Mouse (Mus musculus) thymus, adult 2 months (tissue): ENCODE measurements around the gene Cep164.

Source experiments
- CTCF ChIP-seq: fragments of 200-500 bp; IDR thresholded peaks from 2 replicates; pipeline ENCODE4 v1.5.1; 2012; ENCODE audit warnings: mild to moderate bottlenecking, control low read depth, low read length, moderate library complexity, borderline replicate concordance; ENCODE audit not compliant: control insufficient read depth, poor library complexity, insufficient read depth; ENCODE audit errors: extremely low read depth
- POLR2A ChIP-seq: fragments of 200-500 bp; IDR thresholded peaks from 2 replicates; pipeline ENCODE4 v1.6.1; 2012; ENCODE audit warnings: mild to moderate bottlenecking, low read length, control low read depth, moderate library complexity; ENCODE audit not compliant: control insufficient read depth, poor library complexity, insufficient read depth; ENCODE audit errors: extremely low read depth

DNA sequence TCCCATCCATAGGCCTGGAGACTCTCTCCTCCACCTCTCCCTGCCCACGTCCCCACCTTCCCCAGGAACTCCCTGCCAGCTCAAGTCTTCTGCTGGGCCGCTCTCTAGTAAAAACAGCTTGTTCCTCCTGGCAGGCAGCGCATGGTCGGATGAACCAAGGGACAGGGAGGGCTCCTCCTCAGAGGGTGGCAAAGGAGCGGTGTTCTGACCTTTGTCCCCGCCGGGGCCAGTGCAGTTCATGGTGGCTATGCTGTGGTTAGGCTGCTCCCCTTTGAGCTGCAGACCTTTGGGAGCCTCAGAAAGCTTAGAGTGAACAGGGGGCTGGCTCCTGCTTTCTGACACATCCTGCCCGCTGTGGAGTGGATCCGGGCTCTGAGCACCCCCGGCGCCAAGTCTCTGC, 21.6 kb downstream of the Cep164 start:
- TF ChIP-seq CTCF (no peak), POLR2A (no peak)
